Mouse (Mus musculus) c-Kit-negative CD71-positive TER-119-positive erythroid progenitor cells, embryonic 14.5 days (primary cell): ENCODE results near the gene Phldb2.

Source experiments
- DNase-seq: peaks from one replicate; pipeline ENCODE4 v3.0.0-alpha.2; 2013; ENCODE audit warnings: low read depth, low spot score

Gene Phldb2

GRCm38 (mm10) chr16:45792781-45793180 is 160.6 kb downstream of the Phldb2 start:
- no peak for DNase-seq

DNA sequence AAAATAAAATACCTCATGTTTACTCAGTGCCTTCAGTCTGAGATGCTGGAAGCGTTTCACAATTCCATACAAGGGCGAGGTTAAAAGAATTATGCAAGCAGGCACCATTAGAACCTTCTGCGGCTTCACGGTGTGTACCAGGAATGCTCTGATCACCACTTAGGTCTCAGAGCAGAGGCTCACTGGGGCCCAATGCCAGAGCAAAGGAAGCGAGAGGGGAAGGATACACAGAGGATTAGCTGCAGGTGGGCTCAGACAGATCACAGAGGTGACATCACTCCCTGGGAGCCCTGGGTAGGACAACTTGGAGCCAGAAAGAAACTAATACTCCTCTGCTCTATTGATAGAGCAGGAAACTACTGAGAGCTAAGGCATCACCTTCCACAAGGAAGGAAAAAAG is 162.1 kb downstream of the Phldb2 start:
- no peak for DNase-seq

GRCm38 (mm10) chr16:45789311-45789710 is 164.1 kb downstream of the Phldb2 start:
- DNase-seq, result no peak

GRCm38 (mm10) chr16:45787650-45788049 is 165.7 kb downstream of the Phldb2 start:
- no peak for DNase-seq

DNA sequence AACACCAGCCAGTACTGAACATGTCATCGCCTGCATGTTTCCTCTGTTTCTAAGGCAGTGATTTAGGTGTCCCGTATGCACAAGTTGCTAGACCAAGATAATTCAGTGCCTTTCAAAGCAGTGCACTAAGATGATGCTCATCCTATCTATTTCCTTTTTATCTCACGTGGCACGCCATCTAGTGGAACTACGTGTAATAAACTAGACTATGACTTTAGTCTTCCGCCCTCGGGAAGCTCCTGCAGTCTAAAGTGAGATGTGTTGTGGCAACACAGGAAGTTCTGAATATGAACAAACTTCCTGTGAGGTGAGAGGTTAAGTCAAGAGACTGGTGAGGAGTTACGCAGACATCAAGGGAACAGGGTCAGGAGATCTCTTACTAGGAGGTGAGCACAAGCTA is 166.8 kb downstream of the Phldb2 start:
- DNase-seq, result no peak

DNA sequence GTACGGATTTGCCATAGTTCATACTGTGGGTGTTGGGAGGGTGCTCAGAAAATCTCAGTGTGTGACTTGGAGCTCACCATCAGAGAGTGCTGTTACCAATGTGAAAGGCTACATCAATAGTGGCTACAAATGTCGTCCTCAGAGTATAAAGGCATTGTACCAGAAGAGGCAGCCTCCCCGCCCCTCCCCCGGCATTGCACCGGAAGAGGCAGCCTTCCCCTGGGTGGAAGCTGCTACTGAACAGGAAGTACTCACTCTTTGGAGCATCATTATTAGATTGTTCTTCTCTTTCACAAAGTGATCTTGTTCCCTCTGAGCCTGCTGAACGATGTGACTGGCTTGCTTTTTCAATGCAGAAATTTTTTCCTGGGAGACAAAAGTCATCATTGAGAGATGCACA is 173.4 kb downstream of the Phldb2 start:
- no peak for DNase-seq

- DNase-seq, result no peak
Observed at GRCm38 (mm10) chr16:45774813-45775212, 178.6 kb downstream of the Phldb2 start.

GRCm38 (mm10) chr16:45770914-45771313 is 182.5 kb downstream of the Phldb2 start:
- DNase-seq, result no peak

GRCm38 (mm10) chr16:45767853-45768640 is 185.4 kb downstream of the Phldb2 start:
- DNase-seq, result no peak

- DNase-seq, result no peak
Observed at GRCm38 (mm10) chr16:45767434-45767833, 186.0 kb downstream of the Phldb2 start.

- no peak for DNase-seq
Observed at GRCm38 (mm10) chr16:45765801-45766494, 187.4 kb downstream of the Phldb2 start.

GRCm38 (mm10) chr16:45765102-45765501 is 188.3 kb downstream of the Phldb2 start:
- no peak for DNase-seq

- DNase-seq, result no peak
Observed at GRCm38 (mm10) chr16:45762859-45763505, 190.4 kb downstream of the Phldb2 start.

- no peak for DNase-seq
Observed at GRCm38 (mm10) chr16:45761425-45761824, 192.0 kb downstream of the Phldb2 start.

DNA sequence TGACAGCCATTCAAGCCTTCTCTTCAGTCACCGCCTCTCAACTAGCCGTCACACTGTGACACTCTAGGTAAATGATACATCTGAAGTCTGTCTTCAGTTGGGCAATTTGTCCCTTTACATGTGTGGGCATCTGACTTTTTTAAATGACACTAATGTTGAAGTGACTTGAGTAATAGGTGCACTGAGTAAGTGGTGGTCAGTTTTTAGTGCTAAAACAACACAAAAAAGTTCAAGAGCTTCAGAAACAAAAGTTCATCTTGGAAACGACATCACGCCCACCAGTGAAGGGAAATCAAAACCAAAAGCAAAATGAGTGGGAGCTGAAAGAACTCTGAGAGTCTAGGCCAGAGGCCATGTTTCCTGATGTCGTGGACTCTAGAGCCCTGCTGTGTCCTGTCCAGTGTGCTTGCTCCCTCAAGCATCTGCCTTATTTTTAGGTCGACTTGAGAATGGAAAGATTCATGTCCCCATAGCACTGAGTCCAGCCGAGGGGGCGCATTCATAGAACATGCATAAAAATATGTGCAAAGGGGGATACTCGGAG is 194.6 kb downstream of the Phldb2 start:
- no peak for DNase-seq

DNA sequence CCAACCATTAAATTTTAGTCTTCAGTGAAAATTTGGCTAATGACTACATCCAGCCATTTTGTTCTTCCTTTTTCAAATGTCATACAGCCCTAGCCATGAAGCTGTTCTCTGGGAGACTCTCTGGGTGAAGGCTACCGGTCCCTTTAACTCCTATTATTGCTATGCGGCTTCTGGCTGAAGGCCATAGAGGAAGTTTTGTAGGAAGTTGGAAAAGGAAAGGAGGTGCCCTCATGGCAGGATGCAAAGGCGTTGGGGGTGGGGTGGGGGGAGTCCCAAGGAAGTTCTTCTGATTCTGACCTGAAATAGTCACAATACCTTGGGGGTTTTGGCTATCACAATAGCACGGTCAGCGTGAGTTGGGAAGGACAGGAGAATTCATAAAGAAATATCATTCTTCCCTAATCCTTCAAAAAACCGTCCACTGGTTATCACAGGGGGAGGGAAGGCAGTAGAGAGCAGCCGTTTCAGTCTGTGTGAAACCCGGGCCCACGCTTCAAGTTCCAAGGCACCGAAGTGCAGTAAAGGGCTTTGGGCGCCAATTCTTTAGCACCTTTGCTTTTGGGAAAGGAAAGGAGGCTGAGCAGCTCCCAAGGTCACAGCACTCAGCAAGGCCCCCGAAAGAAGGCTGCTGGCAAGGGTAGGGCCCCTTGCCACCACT is 195.8 kb downstream of the Phldb2 start:
- no peak for DNase-seq

- DNase-seq, result no peak
Observed at GRCm38 (mm10) chr16:45756855-45757254, 196.5 kb downstream of the Phldb2 start.

DNA sequence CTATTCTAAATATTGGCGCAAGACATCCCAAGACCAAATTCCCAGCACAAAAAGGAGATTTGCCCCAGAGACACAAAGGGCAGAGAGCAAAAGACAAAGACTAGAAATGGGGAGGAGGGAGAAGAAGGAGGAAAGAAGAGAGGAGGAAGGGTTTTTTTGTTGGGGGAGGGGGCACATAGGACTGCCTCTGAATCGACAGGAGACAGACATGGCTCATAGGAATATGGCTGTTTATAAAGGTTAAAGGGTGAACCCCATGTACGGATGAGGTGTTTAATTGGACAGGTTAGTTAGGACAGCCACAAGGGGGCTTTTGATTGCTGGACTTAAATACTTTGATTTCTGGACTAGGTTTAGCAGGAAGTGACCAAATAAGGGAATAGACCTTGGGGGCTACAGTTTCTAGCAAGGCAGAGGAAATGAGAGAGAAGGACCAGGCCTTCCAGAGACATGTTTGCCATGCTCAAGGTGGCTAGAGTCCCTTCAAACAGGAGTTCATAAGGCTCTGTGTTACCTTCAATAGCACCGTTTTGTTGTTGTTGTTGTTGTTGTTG is 209.7 kb downstream of the Phldb2 start:
- DNase-seq, result no peak

- DNase-seq, result peak; percentile 62
Observed at GRCm38 (mm10) chr16:45742615-45743476, 210.6 kb downstream of the Phldb2 start, which contains the start of gene Abhd10. Gene Abhd10, minus strand, starts transcription at chr16:45742955.

DNA sequence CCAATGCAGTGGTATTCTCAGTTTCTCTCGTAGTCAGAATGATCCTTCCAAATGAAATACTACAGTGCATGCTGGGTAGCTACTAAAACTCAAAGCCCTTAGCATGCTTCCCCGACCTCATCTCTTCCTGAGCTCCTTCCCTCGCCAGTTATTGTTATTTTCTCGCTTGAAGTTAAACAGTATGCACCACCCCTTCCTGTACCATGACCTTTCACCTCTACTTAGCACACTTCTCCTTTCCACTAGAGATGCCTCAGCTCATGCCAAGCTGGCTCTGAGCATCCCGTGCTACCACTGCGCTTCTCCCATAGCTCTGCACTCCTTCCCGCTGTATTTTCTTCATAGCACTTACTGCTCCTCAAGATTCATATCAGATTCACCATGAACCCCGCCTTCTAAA is 215.5 kb downstream of the Phldb2 start:
- DNase-seq, result no peak
